Mouse (Mus musculus) kidney, embryonic 14.5 days (tissue): ENCODE results near the gene Olfr51. TPM values are rescaled to one million over a fixed set of nuclear protein-coding genes. Genes with fewer than 3 reads are reported as not detected.
A peak's percentile ranks its signal among the peaks of the same experiment; 100 is the strongest.

Experiments
- ATAC-seq: fragments of 200-750 bp; cut with Nextera tagmentation; 2 replicates; pipeline ENCODE4 v1.8.0; 2017; ENCODE audit warnings: moderate number of reproducible peaks, mild to moderate bottlenecking, moderate TSS enrichment, moderate library complexity; ENCODE audit not compliant: low FRiP score, low TSS enrichment
- H3K27ac ChIP-seq: fragments of 300-500 bp; sonication (generic); 2 replicates; pipeline ENCODE4 v1.5.1; 2014; ENCODE audit warnings: low read depth, mild to moderate bottlenecking, low read length, moderate library complexity, mixed read lengths
- H3K27me3 ChIP-seq: fragments of 300-500 bp; sonication (generic); 2 replicates; pipeline ENCODE4 v1.6.1; 2014; ENCODE audit warnings: mild to moderate bottlenecking, low read length; ENCODE audit not compliant: control insufficient read depth, insufficient read depth
- H3K36me3 ChIP-seq: fragments of 300-500 bp; sonication (generic); 2 replicates; pipeline ENCODE4 v1.6.1; 2014; ENCODE audit warnings: low read length, mixed read lengths; ENCODE audit not compliant: control insufficient read depth, insufficient read depth
- H3K4me1 ChIP-seq: fragments of 300-500 bp; sonication (generic); 2 replicates; pipeline ENCODE4 v1.6.1; 2014; ENCODE audit warnings: low read length, mixed read lengths; ENCODE audit not compliant: control insufficient read depth, insufficient read depth
- H3K4me2 ChIP-seq: fragments of 300-500 bp; sonication (generic); replicated peaks from 2 replicates; pipeline ENCODE4 v1.6.1; 2014; ENCODE audit warnings: low read depth, mild to moderate bottlenecking, low read length
- H3K4me3 ChIP-seq: fragments of 300-500 bp; sonication (generic); 2 replicates; pipeline ENCODE4 v1.5.1; 2014; ENCODE audit warnings: mild to moderate bottlenecking, low read length
- H3K9ac ChIP-seq: fragments of 300-500 bp; sonication (generic); 2 replicates; pipeline ENCODE4 v1.6.1; 2014; ENCODE audit warnings: low read depth, mild to moderate bottlenecking, low read length, moderate library complexity
- H3K9me3 ChIP-seq: fragments of 300-500 bp; sonication (generic); 2 replicates; pipeline ENCODE4 v1.6.1; 2016; ENCODE audit warnings: low read length; ENCODE audit not compliant: control insufficient read depth
- WGBS: fragments of 180-500 bp; shearing (Covaris S2); extraction: QIAGEN DNeasy Blood & Tissue Kit; methylation state at CpG from one replicate; pipeline ENCODE4 v1.1.7; 2014; 5-methylcytosine and 5-hydroxymethylcytosine counted together
- polyA plus RNA-seq: library from polyadenylated mRNA; unstranded; fragments of >200 nt; fragmentation: Nextera tagmentation; extraction: Ambion mirVana; gene quantifications from 2 replicates; pipeline ENCODE4 v1.2.1, GENCODE M21; 2014

The Olfr51 gene
- polyA plus RNA-seq, 1 experiment from 2014 or later, result not detected

GRCm38 (mm10) chr11:51059151-51059571 lies 55.8 kb downstream of the Olfr51 start, which contains the start of gene Zfp354a:
TSS of gene Zfp354a (plus strand) at chr11:51059257.
- WGBS, result under 1% methylated on average over 29 of the region's 32 CpGs

More at GRCm38 (mm10) chr11:51059151-51059571, 55.8 kb downstream of the Olfr51 start, which contains the start of gene Zfp354a:
- H3K4me1 ChIP-seq, result peaks cover 4% of the 10 kb centered on the region; the same call in 1 of the 2 replicates
- ATAC-seq, result peak; percentile 95
- peak within 1 kb of the TSS; percentile 71 for H3K4me3 ChIP-seq
- peaks cover 8% of the 10 kb centered on the region; the same call in 1 of the 2 replicates for H3K36me3 ChIP-seq
- peak within 1 kb of the TSS; percentile 53 for H3K4me2 ChIP-seq
- H3K9me3 ChIP-seq, result no peaks in the 10 kb centered on the region
- no peaks in the 10 kb centered on the region for H3K27me3 ChIP-seq
- no peak within 1 kb of the TSS for H3K27ac ChIP-seq
- H3K9ac ChIP-seq, result peak within 1 kb of the TSS; percentile 73

Other genes with a start within 250 kb of the Olfr51 start
- gene Zfp354c, start 175.9 kb upstream of the Olfr51 start, polyA plus RNA-seq, result 18.8 and 35.7 TPM in 2 replicates
- 0.31 and 0.76 TPM in 2 replicates for gene Zfp879, start 162.0 kb upstream of the Olfr51 start, polyA plus RNA-seq
- gene Grm6, start 152.9 kb upstream of the Olfr51 start, polyA plus RNA-seq, result not detected in 2 replicates
- 8.3 and 9.5 TPM in 2 replicates for gene Zfp454, start 115.9 kb upstream of the Olfr51 start, polyA plus RNA-seq
- 11.1 and 17.4 TPM in 2 replicates for gene Zfp2, start 87.4 kb upstream of the Olfr51 start, polyA plus RNA-seq
- 1.2 and 1.7 TPM in 2 replicates for gene Zfp354b, start 72.0 kb upstream of the Olfr51 start, polyA plus RNA-seq
- gene 4933414I15Rik, start 59.8 kb upstream of the Olfr51 start, polyA plus RNA-seq, result not detected in 2 replicates
- not detected in 2 replicates for gene Prop1, start 49.8 kb upstream of the Olfr51 start, polyA plus RNA-seq
- gene Olfr1378, start 37.1 kb upstream of the Olfr51 start, polyA plus RNA-seq, result not detected in 2 replicates
- gene Olfr1377, start 21.6 kb upstream of the Olfr51 start, polyA plus RNA-seq, result not detected in 2 replicates
- gene Olfr54, start 10.6 kb downstream of the Olfr51 start, polyA plus RNA-seq, result not detected in 2 replicates
- not detected in 2 replicates for gene Olfr1375, start 44.5 kb downstream of the Olfr51 start, polyA plus RNA-seq
- 7.5 and 11.7 TPM in 2 replicates for gene Zfp354a, start 55.7 kb downstream of the Olfr51 start, polyA plus RNA-seq
- not detected in 2 replicates for gene Gm12569, start 216.9 kb downstream of the Olfr51 start, polyA plus RNA-seq